Mouse (Mus musculus) megakaryocyte, adult 5-6 weeks (primary cell): Measurements from ENCODE around the gene Glipr2. TPM values are rescaled to one million over a fixed set of nuclear protein-coding genes. Genes with fewer than 3 reads are reported as not detected.

Experiments used
- ATAC-seq: 2 replicates; pipeline ENCODE4 v1.8.0; 2016; ENCODE audit warnings: mild to moderate bottlenecking, inconsistent platforms; ENCODE audit not compliant: poor library complexity, severe bottlenecking
- total RNA-seq, 2 experiments: library from RNA; stranded (forward) in 1 of 2; stranded (reverse) in 1 of 2; fragments of 153-499, 151-499 nt in 1 of 2; fragments of 221-1000, 200-1000 nt in 1 of 2; gene quantifications; 2 replicates each; pipeline versions ENCODE4 v1.2.3 to v1.2.4; 2015 to 2017

Gene Glipr2
- total RNA-seq (2015), result 147 and 149 TPM in 2 replicates
- total RNA-seq (2017), result 224 and 228 TPM in 2 replicates

DNA sequence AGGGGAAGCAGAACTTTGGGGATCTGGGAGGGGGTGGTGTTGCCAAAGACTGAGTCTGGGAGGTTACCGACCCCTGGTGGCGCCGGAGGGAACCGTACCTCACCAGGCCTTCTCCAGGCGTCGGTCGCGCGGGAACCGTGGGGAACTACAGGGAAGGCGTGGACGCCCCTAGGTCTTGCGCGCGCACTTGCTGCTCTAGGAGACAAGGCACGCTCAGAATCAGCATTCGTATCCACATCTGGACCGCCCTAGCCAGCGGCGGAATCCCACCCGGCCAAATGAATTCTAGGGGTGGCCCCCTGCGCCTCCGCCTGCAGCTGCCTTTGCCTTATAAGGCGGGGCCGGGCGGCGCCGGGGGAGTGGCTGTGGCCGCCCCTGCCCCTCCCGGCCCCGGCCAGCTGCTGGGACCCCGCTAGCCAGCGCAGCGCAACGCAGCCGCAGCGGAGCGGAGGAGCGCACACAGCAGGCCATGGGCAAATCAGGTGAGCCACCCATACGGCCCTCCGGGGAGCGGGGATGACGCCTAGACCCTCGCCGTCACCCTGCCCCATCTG is at the start of gene Glipr2:
Glipr2 (plus strand) TSS at position 110 of the 554 bp plus-strand sequence.
- peak; percentile 86 for ATAC-seq

DNA sequence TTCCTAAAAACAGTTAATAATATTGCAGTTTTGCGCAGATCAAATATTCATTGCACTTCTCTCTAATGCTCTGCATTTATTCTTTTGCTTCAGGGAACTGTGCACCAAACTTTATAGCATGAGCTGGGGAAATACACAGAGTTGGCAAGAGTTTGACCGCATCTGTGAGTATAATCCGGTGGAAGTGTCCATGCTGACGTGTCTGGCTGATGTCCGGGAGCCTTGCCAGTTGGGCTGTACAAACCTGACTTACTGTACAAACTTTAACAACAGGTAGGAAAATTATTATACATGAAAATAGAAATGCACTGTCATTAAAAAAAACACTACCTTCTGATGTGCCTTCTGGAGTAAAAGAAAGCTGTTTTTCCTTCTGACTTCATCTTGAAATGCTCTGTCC is 39.0 kb upstream of the Glipr2 start:
- no peak for ATAC-seq

DNA sequence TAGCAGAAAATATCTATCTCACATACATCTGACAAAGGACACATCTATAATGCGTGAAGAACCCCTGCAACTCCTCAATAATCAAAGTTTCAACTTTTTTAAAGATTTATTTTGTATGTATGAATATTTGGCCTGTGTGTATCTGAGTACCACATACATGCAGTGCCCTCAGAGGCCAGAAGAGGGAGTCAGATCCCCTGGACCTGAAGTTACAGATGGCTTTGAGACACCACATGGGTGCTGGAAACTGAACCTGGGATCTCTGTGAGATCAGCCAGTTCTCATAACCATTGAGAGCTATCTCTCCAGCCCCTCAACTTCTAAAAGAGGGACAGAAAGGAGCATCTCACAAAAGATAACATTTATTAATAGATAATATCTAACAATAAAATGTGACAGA is 36.6 kb upstream of the Glipr2 start:
- no peak for ATAC-seq

DNA sequence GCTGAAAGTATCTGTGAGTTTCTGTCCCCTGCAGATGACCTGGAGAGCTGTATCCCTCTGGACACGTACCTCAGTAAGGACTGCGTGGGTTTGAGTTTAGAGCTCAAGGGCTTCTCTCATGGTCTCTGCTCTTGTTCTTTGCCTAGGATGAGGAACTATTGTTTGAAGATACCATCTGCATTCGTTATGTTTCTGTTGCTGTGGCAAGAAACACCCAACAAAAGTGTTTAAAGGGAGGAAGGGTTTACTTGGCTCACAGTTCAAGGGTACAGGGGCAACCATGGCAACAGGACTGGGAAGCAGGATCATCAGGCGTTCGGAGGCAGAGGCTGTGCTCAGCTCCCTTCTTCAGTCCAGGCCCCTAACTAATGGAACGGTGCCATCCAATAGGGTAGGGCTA is 32.1 kb upstream of the Glipr2 start:
- ATAC-seq, result no peak

DNA sequence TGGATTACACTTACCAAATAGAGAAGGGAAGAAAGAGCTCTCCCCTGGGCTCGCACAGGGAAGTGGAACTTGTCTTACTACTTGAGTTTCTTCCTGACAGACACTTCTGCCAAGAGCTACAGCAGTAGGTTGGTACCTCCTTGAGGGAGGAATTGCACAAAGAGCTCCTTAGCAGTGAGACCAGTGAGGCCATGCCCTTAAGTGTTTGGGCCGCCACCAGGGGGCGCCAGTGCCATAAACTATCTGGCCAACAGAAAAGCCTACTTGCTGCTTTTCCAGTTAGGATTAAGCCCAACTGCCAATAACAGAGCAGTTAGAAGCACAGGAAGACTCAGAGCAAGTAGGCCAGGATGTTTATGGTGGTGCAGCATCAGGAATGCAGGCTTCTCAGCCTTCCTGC is 31.4 kb upstream of the Glipr2 start:
- peak; percentile 98 for ATAC-seq

DNA sequence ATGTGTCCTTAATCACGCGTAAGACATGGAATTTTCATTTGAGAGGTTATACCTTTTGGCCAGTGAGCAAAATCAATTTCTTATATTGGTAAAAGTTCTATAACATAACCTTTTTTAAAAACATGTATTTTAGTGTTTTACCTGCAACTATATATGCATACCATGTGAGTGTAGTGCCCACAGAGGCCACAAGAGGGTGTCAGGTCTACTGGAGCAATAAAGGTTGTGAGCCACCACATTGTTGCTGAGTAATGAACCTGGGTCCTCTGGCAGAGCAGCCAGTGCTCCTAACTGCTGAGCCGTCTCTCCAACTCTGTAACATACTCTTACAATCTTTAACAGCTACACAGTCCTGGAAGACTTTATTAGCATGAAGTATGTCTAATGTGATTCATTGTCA is 29.4 kb upstream of the Glipr2 start:
- ATAC-seq, result peak; percentile 56

DNA sequence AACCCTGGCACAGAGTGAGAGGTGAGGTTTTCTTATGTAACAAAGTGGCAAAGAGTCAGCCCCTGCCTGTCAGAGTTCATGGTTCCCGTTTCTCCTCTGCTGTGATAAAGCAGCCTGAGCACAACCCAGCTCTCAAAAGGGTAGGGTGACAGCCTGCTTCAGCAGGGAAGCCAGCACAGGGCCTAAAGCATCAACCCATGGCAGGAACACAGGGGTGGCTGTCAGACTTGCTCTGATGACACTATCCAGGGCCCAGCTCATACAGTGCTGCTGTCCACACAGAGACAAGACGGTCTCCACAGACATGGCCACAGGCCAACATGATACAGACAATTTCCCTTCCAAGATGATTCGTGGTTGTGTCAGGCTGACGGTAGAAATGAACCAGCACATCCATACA is 25.3 kb upstream of the Glipr2 start:
- peak; percentile 74 for ATAC-seq

DNA sequence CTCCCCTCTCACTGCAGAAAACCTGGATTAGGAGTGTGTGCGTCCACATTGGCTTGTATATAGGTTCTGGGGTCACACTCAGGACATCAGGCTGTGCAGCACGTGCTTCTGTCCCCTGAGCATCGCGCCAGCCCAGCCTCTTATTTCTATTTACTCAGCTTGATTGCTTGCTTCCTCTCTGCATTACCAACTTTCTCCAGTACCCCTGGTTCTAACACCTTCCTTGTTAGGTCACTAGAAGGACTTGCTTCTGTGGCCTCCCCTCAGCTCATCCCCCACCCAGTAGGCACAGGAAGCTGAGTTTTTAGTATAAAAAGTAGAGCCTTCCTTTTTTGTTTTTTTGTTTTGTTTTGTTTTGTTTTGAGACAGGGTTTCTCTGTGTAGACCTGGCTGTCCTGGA is 21.0 kb upstream of the Glipr2 start:
- peak; percentile 29; the same call in 1 of the 2 replicates for ATAC-seq

DNA sequence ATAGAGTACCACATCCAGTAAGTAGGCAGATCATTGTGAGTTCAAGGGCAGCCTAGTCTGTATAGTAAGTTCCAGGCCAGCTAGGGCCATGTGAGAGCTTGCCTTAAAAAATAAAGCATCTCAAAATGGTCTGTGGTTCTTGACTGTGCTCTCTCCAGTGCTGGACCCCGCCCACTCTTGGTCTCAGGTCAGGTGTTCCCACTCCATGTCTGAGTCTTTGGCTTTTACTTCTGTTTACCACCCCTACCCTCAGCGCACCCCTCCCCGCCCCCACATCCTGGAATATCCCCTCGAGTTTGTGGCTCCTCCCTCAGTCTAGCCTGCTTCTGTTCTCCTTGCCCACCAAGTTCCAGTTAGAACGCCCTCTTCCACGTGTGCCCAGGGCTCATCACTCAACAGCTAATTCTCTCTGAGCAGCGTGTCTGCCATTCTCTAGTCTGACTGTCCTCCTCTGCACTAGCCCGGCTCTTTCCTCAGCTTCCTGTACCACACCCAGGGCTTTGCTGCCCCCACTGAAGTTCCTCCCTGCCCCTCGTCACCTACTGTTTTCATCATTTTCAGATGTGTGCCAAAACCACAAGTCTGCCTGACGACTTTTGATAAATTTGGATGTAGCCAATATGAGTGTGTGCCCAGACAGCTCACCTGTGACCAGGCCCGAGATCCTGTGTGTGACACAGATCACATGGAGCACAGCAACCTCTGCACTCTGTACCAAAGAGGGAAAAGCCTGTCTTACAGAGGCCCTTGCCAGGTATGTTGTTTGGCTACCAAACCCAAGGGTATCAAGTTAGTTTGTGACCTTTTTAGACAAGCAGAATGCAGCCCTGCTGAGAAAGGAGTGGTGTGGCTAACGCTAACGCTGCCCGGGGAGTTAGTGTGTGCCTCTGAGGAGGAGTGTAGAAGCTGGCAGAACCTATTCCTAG is 20.2 kb upstream of the Glipr2 start:
- peak; percentile 89 for ATAC-seq

DNA sequence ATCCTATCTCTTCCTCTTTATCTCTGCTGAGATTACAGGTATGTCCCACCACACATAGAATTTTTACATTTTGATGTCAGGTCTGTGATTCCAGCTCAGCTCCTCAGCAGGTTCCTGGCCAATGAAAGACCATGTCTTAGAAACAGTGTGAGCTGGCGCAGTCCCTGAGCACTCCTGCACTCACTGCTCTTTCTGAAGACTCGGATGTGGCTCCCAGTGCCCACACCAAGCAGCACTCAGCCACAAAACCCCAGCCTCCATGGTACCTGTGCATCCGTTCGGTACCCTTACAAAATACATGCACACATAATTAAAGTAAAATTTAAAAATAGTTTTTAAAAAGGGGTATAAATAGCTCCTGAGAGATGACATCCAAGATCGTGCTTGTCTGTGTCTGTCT is 15.9 kb upstream of the Glipr2 start:
- ATAC-seq, result no peak

DNA sequence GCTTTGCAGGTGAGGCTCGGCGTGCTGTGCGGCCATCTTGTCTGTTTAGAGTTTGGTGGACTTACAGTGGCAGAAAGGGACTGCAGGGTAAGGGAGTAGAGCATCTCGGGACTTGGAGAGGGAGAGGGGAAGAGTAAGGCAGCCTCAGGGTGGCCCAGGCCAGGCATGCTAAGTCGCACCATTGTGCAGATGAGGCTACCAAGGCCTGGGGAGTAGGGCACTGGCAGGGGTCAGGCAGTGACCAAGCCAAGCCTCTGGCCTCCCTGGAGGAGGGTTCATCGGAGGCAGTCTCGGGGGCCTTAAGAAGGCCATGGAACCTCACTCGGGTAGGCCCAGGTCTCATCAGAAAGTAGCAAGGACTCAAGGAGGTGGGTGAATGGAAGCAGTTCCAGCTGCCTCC is 14.8 kb upstream of the Glipr2 start:
- ATAC-seq, result no peak

DNA sequence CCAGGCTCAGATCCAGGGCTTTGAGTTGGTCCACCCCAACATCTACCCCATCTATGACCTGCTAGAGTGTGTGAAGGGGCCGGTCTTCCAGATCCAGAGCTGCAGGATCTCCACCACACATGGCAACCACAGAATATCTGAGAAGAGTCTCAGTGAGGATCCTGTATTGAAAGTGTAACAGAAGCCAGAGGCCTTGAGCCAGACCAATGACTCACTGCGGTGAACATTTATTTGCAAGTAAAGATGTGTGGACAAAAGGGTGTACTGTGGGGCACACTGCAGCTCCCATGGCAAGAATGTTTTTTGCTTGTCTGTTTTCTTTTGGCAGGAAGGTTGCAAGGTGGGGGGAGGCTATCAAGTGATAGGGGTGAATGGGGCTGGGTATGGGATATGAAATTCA is 9.6 kb upstream of the Glipr2 start:
- no peak for ATAC-seq

DNA sequence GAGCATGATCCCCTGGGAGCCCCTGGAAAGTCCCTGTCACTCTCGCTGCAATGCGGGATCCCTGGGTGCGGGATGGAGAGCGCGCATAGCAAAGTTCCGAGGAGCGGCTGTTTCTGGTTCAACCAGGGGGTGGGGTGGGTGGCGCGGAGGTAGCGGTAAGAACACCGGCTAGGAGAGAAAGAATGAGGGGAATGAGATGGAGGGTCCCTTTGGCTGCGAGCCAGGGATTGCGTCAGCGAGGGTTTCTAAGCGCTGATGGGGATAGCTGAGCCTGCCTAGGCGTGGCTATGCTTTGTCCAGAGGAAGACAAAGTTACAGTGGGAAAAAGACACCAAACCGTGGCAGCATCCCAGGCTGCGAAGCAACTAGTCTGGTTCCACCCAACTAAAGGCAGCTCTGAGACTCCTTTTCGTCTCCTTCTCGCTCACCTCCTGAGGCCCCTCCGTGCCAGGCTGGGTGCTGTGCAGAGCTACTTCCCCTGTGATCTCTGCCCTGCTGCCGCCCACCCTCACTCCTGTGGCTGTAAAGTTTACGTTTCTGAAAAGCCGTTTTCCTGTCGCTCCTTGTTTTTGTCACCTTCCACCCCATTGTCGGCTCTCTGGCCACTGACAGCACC is 753 bp downstream of the Glipr2 start:
- peak; percentile 31 for ATAC-seq

DNA sequence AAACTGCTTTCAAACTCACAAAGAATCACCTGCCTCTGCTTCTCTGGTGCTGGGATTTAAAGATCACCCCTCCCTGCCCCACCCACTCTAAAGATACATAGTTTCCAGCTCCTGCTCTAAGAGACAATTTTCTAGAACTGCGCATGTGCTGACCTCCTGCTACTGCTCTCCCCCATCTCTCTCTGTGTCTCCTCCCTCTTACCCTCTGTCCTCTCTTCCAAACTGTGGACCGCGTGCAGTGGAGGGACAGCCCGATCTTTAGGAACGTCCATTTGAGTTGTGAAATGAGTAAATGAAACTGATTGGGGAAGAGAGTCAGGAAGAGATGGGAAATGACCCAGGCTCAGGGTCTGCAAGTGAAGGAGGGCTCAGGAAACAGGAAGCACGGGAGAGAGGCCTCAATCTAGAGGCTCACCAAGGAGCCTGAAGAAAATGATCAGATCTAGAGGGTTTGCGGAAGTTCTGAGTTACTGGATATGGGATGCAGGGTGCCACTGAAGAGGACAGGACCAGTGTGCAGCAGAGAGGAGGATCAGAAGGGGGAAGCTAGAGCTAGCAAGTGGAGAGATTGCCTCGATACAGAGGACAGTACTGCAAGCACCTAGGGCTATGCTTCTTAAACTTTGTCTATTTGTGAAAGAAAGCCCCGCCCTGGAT is 2.5 kb downstream of the Glipr2 start:
- peak; percentile 39 for ATAC-seq

DNA sequence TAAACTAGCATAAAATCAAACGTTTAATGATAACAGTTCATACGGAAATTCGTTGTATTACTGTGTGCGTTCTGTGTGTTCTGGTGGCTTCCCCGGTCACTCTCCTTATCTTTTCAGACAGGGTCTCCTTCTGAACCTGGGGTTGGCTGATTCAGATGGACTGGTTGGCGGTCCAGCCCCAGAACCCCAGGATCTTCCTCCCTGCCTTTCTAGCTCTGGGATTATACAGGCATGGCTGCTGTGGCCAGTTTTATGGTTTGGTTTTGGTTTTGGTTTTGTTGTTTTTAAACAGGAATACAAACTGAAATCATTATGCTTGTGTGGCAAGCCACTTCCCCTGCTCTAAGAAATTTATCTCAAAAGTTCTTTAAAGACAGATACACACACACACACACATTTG is 3.0 kb downstream of the Glipr2 start:
- ATAC-seq, result no peak

DNA sequence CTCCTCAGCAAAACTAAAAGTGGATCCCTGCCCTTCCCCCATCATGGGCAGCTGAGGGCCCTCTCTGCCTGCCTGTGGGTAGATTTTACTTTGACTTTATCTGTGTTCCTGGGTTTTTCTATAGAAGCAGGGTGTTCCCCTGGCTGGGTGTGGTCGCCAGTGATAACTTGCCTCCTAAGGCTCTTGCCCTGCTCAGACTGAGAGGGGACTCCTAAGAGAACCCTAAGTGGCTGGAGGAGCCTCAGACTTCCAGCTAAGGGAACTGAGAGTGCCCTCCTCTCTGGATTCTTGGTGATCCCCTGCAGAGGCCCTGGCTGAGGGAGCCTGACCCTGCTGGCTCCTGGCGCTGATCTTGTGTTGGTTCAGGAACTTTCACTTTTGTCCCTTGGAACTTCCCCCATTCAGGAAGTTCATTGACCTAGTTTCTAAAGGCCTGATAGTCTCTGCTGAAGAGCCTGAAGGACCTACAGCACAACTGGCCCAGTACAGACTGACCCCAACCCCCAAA is 7.2 kb downstream of the Glipr2 start:
- ATAC-seq, result peak; percentile 8; the same call in 1 of the 2 replicates

DNA sequence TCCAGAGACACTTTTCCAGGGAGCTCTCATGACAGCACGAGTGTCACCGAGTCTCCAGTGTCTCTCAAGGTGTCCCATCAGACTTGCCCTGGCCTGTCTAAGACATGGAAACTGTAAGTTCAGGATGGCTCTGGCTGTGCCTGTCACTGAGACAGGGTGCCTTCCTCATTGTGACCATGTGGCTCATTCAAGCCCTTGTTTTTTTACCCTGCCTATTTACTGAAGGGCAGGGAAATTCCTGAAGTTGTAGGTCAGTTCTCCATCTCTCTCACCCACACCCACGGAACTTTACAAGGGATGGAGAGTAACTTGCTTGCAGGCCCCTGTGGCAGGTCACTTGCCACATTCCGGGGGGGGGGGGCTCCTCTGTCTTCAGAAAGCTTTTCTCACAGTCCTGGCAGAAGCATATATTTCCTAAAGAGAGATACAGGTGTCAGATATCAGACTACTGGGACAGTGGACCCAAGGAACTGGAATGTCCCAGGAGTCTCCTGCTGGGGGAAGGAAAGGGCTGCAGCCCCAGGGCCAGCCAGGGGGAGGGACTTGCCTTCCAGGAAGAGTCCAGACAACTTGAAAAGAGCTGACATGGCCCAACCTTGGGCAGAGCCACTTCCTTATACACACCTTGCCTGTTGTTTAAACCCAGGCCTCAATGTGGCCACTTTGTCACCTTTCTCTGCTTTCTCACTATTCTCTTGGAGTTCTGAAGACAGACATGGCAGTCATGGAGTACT is 7.9 kb downstream of the Glipr2 start:
- peak; percentile 50 for ATAC-seq

DNA sequence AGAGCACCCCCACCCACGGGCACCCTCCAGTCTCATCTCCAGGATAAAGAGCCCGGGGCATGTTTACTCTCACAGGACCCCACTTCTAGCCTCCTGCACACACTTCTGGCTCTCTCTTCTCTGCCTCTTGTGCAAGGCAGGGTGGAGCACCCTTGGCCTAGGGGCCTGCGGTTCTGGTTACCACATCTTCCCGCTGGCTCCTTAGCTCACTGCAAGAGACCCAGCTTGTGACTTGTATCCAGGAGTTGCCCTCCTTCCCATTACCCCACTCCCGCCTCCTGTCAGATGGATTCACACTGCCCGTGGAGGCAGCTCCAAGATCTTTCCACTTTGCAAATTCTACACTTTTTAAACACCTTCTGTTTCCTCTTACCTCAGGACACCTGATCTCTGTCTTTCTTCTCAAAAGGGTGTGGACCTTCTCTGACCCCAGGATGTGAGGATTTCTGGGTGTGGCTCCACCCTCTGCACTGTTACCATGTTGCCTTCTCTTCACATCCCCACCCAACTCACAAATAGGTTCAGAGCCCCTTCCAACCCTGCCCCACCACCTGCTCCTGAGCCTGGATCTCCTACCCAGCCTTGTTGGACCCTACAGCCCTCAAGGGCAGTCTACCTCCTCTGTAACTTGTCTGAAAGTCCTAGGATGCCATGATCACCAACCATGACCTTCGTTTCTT is 8.8 kb downstream of the Glipr2 start:
- peak; percentile 82 for ATAC-seq

DNA sequence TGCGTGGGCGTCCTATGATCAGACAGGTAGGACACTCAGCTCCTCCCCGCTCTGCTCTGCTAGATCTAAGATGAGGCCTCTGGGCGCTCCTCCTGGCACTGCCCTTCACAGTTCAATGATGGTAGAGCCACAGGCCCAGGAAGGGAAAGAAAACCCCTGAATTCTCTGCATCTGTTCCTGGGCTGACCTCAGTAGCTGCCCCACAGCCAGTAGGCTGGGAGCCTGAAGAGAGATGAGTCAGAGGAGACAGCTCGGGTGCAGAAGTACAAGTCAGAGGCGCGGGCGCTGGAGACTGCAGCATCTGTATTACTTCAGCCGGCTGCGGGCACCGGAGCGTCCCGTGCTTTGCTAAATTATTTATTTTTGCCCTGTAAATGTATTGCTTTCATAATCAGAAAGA is 11.4 kb downstream of the Glipr2 start:
- ATAC-seq, result no peak

DNA sequence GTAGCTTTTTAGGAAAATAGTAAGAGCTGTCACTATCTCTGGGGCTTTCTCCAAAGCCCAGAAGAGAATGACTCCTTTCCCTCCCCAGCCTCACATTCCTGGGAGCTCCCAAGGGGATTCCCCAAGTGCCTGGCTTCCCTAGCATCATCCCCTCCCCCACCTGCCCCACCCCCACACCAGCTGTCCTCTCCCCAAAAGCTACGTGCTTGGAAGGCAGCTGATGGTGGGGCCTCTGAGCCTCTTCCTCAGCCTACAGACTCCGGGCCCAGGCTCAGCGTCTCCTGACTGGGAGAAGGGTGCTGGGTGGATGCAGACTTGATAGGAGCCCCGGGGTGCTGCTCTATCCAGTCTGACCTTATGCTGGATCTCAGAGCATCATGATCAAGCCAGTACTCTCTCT is 12.2 kb downstream of the Glipr2 start:
- ATAC-seq, result no peak
